Mouse (Mus musculus) neural tube, embryonic 11.5 days (tissue): ENCODE results near the gene Snap47. TPM values are rescaled to one million over a fixed set of nuclear protein-coding genes. Genes with fewer than 3 reads are reported as not detected.

ENCODE experiments used
- ATAC-seq: fragments of 200-750 bp; cut with Nextera tagmentation; 2 replicates; pipeline ENCODE4 v1.8.0; 2017; ENCODE audit warnings: moderate number of reproducible peaks, mild to moderate bottlenecking, moderate TSS enrichment, moderate library complexity; ENCODE audit not compliant: insufficient read depth, low FRiP score, low TSS enrichment
- DNase-seq: peaks from one replicate; pipeline ENCODE4 v3.0.0-alpha.2; 2015; ENCODE audit warnings: low spot score
- H3K27ac ChIP-seq: fragments of 300-500 bp; sonication (generic); 2 replicates; pipeline ENCODE4 v1.5.1; 2014; ENCODE audit warnings: low read depth, mild to moderate bottlenecking, low read length
- H3K27me3 ChIP-seq: fragments of 300-500 bp; sonication (generic); 2 replicates; pipeline ENCODE4 v1.6.1; 2014; ENCODE audit warnings: mild to moderate bottlenecking, low read length, mixed read lengths; ENCODE audit not compliant: control insufficient read depth, insufficient read depth
- H3K36me3 ChIP-seq: fragments of 300-500 bp; sonication (generic); 2 replicates; pipeline ENCODE4 v1.6.1; 2014; ENCODE audit warnings: mild to moderate bottlenecking, low read length, moderate library complexity, mixed read lengths; ENCODE audit not compliant: control insufficient read depth, insufficient read depth
- H3K4me1 ChIP-seq: fragments of 300-500 bp; sonication (generic); 2 replicates; pipeline ENCODE4 v1.6.1; 2014; ENCODE audit warnings: low read length, mixed read lengths; ENCODE audit not compliant: control insufficient read depth, insufficient read depth
- H3K4me2 ChIP-seq: fragments of 300-500 bp; sonication (generic); 2 replicates; pipeline ENCODE4 v1.6.1; 2014; ENCODE audit warnings: low read depth, mild to moderate bottlenecking, moderate library complexity
- H3K4me3 ChIP-seq: fragments of 300-500 bp; sonication (generic); 2 replicates; pipeline ENCODE4 v1.5.1; 2014; ENCODE audit warnings: low read depth, low read length
- H3K9ac ChIP-seq: fragments of 300-500 bp; sonication (generic); 2 replicates; pipeline ENCODE4 v1.6.1; 2014; ENCODE audit warnings: mild to moderate bottlenecking, low read length
- H3K9me3 ChIP-seq: fragments of 300-500 bp; sonication (generic); 2 replicates; pipeline ENCODE4 v1.6.1; 2016; ENCODE audit warnings: low read length; ENCODE audit not compliant: control insufficient read depth
- WGBS: fragments of 180-500 bp; shearing (Covaris S2); extraction: QIAGEN DNeasy Blood & Tissue Kit; methylation state at CpG from one replicate; pipeline ENCODE4 v1.1.7; 2014; 5-methylcytosine and 5-hydroxymethylcytosine counted together
- polyA plus RNA-seq: library from polyadenylated mRNA; unstranded; fragments of >200 nt; fragmentation: Nextera tagmentation; extraction: Ambion mirVana; gene quantifications from 2 replicates; pipeline ENCODE4 v1.2.1, GENCODE M21; 2014

Snap47 gene
- polyA plus RNA-seq, 1 experiment from 2014 or later = 203 TPM

GRCm38 (mm10) chr11:59437954-59438353, 13.0 kb downstream of the Snap47 start:
- no peaks in the 10 kb centered on the region for H3K27me3 ChIP-seq
- no peaks in the 10 kb centered on the region for H3K4me1 ChIP-seq
- no peak overlapping the region for H3K4me2 ChIP-seq
- ATAC-seq = no peak
- H3K36me3 ChIP-seq = peaks cover 7% of the 10 kb centered on the region
- H3K27ac ChIP-seq = no peak overlapping the region
- H3K4me3 ChIP-seq = no peak overlapping the region
- DNase-seq = no peak
- WGBS = 93% methylated on average over 12 of the region's 12 CpGs
- H3K9me3 ChIP-seq = no peaks in the 10 kb centered on the region
- no peak overlapping the region for H3K9ac ChIP-seq

- Histone ChIP-seq H3K27me3 (no peaks in the 10 kb centered on the region), H3K4me1 (no peaks in the 10 kb centered on the region), H3K4me2 (no peak overlapping the region), H3K9me3 (no peaks in the 10 kb centered on the region), H3K9ac (no peak overlapping the region), H3K36me3 (peaks cover 6% of the 10 kb centered on the region), H3K27ac (no peak overlapping the region), H3K4me3 (no peak overlapping the region)
- no peak for ATAC-seq
- no peak for DNase-seq
- WGBS = 75% methylated on average over 3 of the region's 3 CpGs
Measured at GRCm38 (mm10) chr11:59432261-59432660, 18.7 kb downstream of the Snap47 start.

- WGBS = 82% methylated on average over 1 of the region's 1 CpGs
- Histone ChIP-seq H3K9me3 (no peaks in the 10 kb centered on the region), H3K4me1 (no peaks in the 10 kb centered on the region), H3K27me3 (no peaks in the 10 kb centered on the region), H3K4me2 (no peak overlapping the region), H3K36me3 (peaks cover 6% of the 10 kb centered on the region), H3K27ac (no peak overlapping the region), H3K4me3 (no peak overlapping the region), H3K9ac (no peak overlapping the region)
- ATAC-seq = no peak
- DNase-seq = no peak
Measured at GRCm38 (mm10) chr11:59429959-59430358, 21.0 kb downstream of the Snap47 start.

GRCm38 (mm10) chr11:59428057-59428660, 22.8 kb downstream of the Snap47 start:
- ATAC-seq (no peak), DNase-seq (no peak)
- 88% methylated on average over 9 of the region's 9 CpGs for WGBS
- no peaks in the 10 kb centered on the region for H3K27me3 ChIP-seq
- no peak overlapping the region for H3K4me2 ChIP-seq
- no peaks in the 10 kb centered on the region for H3K9me3 ChIP-seq
- no peaks in the 10 kb centered on the region for H3K4me1 ChIP-seq
- peaks cover 6% of the 10 kb centered on the region for H3K36me3 ChIP-seq
- H3K9ac ChIP-seq = no peak overlapping the region
- no peak overlapping the region for H3K4me3 ChIP-seq
- no peak overlapping the region for H3K27ac ChIP-seq

GRCm38 (mm10) chr11:59425671-59426101, 25.3 kb downstream of the Snap47 start:
- Histone ChIP-seq H3K4me1 (no peaks in the 10 kb centered on the region), H3K9ac (no peak overlapping the region), H3K27me3 (no peaks in the 10 kb centered on the region), H3K9me3 (no peaks in the 10 kb centered on the region), H3K4me2 (no peak overlapping the region), H3K4me3 (no peak overlapping the region), H3K36me3 (peaks cover 7% of the 10 kb centered on the region), H3K27ac (no peak overlapping the region)
- ATAC-seq = no peak
- DNase-seq = no peak
- WGBS = 73% methylated on average over 7 of the region's 7 CpGs

- ATAC-seq = no peak
- H3K27ac ChIP-seq = no peak overlapping the region
- DNase-seq = no peak
- no peak overlapping the region for H3K4me2 ChIP-seq
- no peaks in the 10 kb centered on the region for H3K4me1 ChIP-seq
- H3K9me3 ChIP-seq = no peaks in the 10 kb centered on the region
- H3K9ac ChIP-seq = no peak overlapping the region
- 78% methylated on average over 5 of the region's 5 CpGs for WGBS
- peaks cover 5% of the 10 kb centered on the region for H3K36me3 ChIP-seq
- no peak overlapping the region for H3K4me3 ChIP-seq
- no peaks in the 10 kb centered on the region for H3K27me3 ChIP-seq
Measured at GRCm38 (mm10) chr11:59423010-59423588, 27.9 kb downstream of the Snap47 start.

GRCm38 (mm10) chr11:59421967-59422366, 29.0 kb downstream of the Snap47 start:
- peaks cover 2% of the 10 kb centered on the region; the same call in 1 of the 2 replicates for H3K36me3 ChIP-seq
- ATAC-seq (no peak), DNase-seq (no peak)
- H3K4me3 ChIP-seq = no peak overlapping the region
- no peaks in the 10 kb centered on the region for H3K9me3 ChIP-seq
- H3K4me2 ChIP-seq = no peak overlapping the region
- no peak overlapping the region for H3K27ac ChIP-seq
- 87% methylated on average over 2 of the region's 2 CpGs for WGBS
- no peaks in the 10 kb centered on the region for H3K4me1 ChIP-seq
- no peak overlapping the region for H3K9ac ChIP-seq
- H3K27me3 ChIP-seq = no peaks in the 10 kb centered on the region

GRCm38 (mm10) chr11:59421436-59421835, 29.6 kb downstream of the Snap47 start:
- Histone ChIP-seq H3K27me3 (no peaks in the 10 kb centered on the region), H3K4me3 (no peak overlapping the region), H3K4me1 (no peaks in the 10 kb centered on the region), H3K27ac (no peak overlapping the region), H3K36me3 (peaks cover 2% of the 10 kb centered on the region; the same call in 1 of the 2 replicates), H3K9me3 (no peaks in the 10 kb centered on the region), H3K9ac (no peak overlapping the region), H3K4me2 (no peak overlapping the region)
- 90% methylated on average over 8 of the region's 8 CpGs for WGBS
- ATAC-seq (no peak), DNase-seq (no peak)

- 83% methylated on average over 5 of the region's 5 CpGs for WGBS
Measured at GRCm38 (mm10) chr11:59418708-59419107, 32.3 kb downstream of the Snap47 start.

More at GRCm38 (mm10) chr11:59418708-59419107, 32.3 kb downstream of the Snap47 start:
- Histone ChIP-seq H3K27me3 (no peaks in the 10 kb centered on the region), H3K4me2 (no peak overlapping the region), H3K27ac (no peak overlapping the region), H3K9ac (no peak overlapping the region), H3K9me3 (no peaks in the 10 kb centered on the region), H3K4me3 (no peak overlapping the region), H3K36me3 (peaks cover 5% of the 10 kb centered on the region; the same call in 1 of the 2 replicates), H3K4me1 (no peaks in the 10 kb centered on the region)
- ATAC-seq (no peak), DNase-seq (no peak)
